Mouse (Mus musculus): ENCODE data around the gene Atg101.

DNA sequence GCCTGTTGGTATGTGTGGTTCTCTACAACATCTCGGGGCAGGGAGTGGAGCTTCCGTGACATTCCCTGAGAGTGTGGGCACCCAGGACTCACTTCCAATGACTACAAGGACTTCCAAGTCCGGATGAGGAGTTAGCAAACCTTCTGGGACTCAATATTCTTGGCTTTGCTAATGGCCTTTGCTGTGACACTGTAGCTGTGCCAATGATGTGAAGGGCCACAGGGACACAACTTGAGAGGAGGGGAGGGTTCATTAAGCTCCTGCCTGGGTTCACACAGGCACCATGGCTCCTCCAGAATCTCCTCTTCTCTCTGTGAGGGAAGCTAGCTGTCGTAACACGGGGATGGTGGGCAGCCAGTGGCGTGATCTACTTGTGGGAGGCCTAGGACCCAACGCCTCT is 38.6 kb downstream of the Atg101 start:
- TF ChIP-seq POLR2A (IDR thresholded peaks at IDR 0.05; ENCODE audit: borderline replicate concordance, extremely low read depth, insufficient read depth, insufficient read length, poor library complexity, severe bottlenecking) (no peak), CTCF (IDR thresholded peaks at IDR 0.05; ENCODE audit: borderline replicate concordance, extremely low read depth, insufficient read depth, insufficient read length) (no peak)

Data from brain, embryonic 14.5 days (tissue).